Mouse (Mus musculus): ENCODE results near the gene Kif26b. TPM values are rescaled to one million over a fixed set of nuclear protein-coding genes. Genes with fewer than 3 reads are reported as not detected.

Gene Kif26b
- polyA plus RNA-seq, 2 experiments from 2014 or later: 0.04 TPM; not detected in 1

GRCm38 (mm10) chr1:178855974-178856373 lies 327.0 kb downstream of the Kif26b start:
- no peak for ATAC-seq

DNA sequence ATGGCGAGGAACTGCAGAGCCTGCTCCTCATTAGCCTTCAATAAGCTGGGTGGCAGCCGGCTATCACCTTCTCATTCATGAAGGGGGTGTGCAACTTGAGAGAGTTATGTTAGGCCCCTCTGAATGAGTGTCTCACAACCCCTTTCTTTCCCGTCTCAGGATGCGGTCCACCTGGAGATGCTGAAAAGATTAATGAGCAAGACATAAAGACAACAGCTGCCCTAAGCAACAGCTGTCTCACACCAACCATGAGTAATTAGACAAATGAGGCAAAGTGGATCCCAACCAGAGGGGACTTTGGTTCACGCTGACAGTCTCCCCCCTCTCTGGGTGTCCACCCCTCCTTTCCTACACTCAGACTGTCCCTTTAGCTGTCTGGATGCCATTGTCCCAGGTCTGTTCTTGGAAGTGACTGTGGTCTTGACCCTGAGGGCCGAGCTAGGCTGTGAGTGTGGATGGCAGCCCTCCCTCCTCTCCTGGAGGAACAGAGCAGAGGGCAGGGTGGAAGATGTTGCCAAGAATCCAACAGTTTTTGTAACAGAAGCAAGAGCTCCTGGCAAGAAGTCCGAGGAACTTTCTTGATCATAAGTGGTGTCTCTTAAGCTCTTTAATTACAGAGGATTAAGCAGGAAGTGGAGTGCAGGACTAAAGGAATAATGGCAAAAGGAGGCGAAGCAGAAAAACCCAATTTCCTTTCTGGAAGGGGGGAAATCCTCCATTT lies 331.9 kb downstream of the Kif26b start:
- ATAC-seq: no peak

- ATAC-seq: no peak
Observed at GRCm38 (mm10) chr1:178861392-178861762, 332.5 kb downstream of the Kif26b start.

- no peak for ATAC-seq
Observed at GRCm38 (mm10) chr1:178863756-178864155, 334.8 kb downstream of the Kif26b start.

DNA sequence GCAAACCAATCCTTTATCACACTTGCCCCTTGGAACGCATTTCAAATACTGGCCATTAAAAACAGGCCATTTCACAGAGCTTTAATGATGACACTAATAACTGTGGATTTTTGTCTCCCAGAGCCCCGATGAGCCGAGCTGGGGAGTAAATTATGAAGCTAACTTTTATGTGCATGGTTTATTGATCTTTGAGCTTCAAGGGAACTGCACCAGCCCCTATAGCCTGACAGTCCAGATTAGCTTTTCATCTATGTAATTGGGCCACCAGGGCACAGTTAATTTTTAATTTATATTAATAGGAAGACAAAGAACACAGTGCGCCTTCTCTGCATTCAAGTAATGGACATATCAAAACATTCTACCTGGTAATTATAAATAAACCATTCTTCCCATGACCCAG lies 335.4 kb downstream of the Kif26b start:
- ATAC-seq: no peak

DNA sequence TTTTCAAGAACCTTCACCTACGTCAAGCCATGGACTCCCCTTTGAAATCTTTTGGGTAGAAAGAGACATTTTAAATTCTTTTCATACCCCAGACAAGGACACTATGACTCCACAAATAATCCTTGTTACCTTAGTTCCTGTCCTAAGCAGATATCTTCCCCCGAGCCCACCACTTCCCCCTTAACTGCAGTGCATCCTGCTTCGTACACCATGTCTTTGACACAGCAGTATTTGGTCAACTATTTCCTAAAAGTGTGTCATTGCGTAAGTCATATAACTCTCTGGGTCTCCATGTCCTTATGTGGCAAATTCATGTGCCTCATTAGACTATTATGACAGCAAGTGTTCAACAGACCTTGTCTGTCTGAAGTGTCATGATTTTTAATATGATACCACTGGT lies 337.8 kb downstream of the Kif26b start:
- no peak for ATAC-seq

- ATAC-seq: no peak
Observed at GRCm38 (mm10) chr1:178871055-178871454, 342.1 kb downstream of the Kif26b start.

- no peak for ATAC-seq
Observed at GRCm38 (mm10) chr1:178876926-178877325, 348.0 kb downstream of the Kif26b start.

DNA sequence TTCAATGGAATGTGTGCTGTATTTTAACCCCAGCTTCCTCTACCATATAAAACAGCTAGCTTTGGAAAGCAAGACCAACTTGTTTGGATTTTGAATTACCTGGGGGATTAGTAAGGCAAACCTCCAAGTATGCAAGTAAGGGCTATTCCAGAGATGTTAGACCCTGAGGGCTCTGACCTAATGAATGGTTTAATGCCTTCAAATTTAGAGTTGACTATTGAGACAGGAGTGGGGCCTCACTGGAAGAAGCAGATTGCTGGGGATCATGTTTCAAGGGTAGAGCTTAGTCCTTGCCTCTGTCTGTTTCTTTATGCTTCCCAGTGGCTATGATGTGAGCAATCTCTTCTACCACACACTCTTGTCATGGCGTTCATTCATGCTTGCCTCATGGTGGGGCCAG lies 349.8 kb downstream of the Kif26b start:
- no peak for ATAC-seq

DNA sequence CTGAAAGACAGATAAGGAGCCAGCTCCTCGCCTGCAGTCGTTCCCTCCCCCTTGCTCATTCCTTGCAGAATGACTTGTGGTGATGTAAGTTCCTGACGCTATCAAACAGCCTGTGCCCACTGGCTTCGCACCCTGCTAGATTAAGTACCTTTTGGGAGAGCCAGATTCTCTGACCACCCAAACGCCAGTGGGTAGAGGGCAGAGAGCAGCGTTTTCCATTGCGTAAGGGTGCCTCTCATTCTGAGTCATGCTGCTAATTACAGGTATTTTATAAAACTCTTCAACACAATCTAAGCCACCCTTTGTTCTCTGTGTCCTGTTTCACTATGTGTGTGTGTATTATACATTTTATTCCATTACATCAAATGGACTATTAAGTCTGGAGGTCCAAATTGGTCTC lies 352.0 kb downstream of the Kif26b start:
- ATAC-seq: no peak

DNA sequence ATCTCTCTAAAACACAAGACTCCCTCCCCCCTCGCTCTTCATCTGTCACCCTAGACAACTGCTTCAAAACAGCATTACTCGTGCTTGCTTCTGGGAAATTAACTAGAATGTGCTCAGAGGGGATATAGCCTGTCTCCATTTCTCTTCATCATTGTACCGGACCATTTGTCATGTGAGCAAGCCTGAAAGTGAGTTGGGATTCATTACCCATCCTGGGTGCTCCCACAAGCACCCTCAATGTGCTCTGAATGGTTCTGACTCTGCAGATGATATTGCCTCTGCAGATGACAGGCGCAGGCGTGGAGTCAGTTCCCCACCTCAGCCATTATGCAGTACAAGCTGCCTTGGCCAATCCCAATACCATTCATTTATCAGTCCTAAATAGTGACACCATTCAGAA lies 357.7 kb downstream of the Kif26b start:
- ATAC-seq: no peak

- ATAC-seq: no peak
Observed at GRCm38 (mm10) chr1:178892376-178892775, 363.5 kb downstream of the Kif26b start.

DNA sequence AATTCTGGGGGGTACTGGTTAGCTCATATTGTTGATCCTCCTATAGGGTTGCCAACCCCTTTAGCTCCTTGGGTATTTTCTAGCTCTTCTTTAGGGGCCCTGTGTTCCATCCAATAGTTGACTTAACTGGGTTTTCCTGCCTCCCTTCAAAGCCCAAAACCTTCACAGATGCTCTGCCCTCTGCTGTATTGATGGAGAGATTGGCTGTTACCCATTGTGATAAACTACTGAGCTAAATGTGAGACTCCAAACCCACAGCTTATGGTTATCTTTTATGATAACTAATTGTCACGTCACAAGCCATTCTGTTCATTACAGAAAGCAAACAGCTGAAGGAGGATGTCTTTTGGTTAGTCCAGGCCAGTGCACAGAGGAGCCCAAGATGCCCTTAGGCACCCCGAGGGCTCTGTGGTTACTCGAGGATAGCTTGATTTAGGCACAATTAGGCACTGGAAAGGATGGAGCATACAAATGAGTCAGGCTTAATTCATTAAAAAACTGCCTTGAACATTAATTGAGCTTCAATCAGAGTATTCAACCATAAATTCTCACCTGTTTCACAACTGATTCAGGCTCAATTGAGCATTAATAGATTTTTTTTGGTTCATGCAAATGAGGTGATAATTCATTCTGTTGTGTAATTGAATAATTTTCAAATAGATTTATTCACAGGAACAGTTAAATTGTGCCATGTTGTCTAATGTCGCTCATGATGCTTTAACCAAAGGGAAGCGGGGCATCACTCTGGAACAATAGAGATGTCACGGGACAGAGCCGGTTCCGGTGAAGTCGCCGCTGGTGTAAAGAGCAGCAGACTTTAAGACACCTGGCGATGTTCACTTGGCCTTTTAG lies 364.5 kb downstream of the Kif26b start:
- ATAC-seq: no peak

- ATAC-seq: no peak
Observed at GRCm38 (mm10) chr1:178894081-178894401, 365.1 kb downstream of the Kif26b start.

- no peak for ATAC-seq
Observed at GRCm38 (mm10) chr1:178895674-178896073, 366.7 kb downstream of the Kif26b start.

DNA sequence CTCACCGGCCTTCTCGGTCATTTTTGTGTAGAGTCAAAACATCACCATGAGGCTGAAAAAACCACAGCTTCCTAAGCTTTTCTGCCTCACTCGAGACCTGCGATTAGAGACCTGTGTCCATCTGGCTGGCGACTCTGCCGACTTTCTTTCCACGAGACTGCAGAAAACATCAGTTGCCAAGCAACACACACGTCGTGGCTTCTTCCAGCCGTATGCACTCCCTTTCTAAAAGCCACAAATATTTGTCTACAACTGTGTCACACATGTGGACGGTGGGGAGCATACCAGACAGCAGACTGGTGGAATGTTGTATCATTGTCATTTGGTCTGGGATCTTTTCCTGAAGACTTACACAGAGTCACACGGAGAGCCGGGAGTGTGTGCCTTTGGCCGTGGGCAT lies 382.0 kb downstream of the Kif26b start:
- ATAC-seq: no peak

DNA sequence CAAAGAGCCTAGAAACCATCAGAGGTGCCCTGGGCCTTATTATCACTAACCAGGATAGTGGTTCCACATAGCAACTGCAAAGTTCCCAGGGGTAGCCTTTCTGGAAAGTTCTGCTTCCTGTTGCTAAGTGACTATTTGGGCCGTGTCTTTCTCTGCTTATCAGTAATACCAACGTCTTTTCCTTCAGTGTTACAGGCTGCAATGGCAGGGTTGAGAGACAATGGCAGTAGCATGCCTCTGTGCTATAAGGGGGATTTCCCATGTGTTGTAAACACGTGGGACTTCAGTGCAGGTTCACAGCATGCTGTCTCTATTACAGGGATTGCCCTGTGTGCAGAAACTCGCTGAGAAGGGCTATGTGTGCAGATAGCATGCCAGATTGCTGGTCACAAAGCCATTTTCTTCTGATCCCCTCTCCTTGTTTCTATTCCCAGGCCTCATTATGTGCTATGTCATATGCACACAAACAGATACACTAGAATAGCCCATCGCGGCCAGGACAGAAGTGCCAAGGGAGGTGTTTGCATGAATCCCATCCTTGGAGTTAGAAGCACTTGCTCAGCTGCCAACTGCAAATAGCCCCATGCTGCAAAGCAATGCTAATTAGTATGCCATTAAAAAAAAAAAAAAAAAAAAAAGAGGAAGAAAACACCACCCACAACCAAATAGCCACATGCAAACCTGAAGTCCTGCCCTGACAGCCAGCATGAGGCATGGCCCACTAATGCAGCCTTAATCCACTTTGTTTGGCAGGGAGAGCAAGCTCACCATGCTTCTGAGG lies 384.2 kb downstream of the Kif26b start:
- no peak for ATAC-seq

DNA sequence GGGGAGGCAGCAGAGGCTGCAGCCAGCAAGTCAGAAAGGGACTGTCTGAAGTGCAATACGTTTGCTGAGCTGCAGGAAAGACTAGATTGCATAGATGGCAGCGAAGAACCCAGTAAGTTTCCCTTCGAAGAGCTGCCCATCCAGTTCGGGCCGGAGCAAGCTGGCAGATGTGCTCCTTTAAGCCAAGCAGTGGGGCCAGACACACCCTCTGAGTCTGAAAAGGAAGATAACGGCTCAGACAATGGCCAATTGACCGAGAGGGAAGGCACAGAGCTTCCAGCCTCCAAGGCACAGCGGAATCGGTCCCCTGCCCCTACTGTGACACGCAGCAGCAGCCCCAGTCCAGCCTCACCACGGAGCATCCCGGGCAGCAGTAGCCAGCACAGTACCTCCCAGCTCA lies 386.1 kb downstream of the Kif26b start:
- ATAC-seq: no peak

GRCm38 (mm10) chr1:178917194-178917902 lies 388.4 kb downstream of the Kif26b start:
- no peak for ATAC-seq

DNA sequence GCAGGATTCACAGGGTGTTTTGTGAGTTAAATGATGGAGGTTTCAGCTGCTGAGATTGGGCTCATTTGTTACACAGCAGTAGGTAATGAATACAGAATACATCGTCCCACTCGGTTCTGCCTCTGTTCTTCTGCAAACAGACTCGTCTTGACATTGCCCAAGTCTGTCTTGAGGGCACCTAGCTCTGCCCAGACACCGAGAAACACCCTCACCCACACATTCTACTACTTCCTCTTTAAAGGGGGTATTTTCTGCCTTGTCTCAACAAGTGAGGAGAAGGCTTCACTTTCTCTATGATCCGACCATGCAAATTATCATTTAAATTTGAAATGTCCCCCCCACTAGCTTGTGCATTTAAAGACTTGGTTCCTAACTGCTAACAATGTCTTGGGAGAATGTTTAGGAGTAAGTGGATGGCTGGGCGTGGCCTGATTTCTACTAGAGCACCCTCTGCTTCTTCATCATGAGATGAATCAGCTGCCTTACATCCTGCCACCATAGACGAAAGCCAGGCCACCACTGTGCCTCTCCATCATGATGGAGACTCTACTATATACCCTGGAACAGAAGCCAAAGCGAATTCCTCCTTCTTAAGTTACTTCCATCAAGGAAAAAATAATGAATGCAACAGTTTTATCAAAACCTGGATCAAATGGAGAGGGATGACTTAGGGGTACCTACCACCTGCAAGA lies 395.7 kb downstream of the Kif26b start:
- ATAC-seq: no peak

GRCm38 (mm10) chr1:178929531-178929930 lies 400.6 kb downstream of the Kif26b start:
- no peak for ATAC-seq

DNA sequence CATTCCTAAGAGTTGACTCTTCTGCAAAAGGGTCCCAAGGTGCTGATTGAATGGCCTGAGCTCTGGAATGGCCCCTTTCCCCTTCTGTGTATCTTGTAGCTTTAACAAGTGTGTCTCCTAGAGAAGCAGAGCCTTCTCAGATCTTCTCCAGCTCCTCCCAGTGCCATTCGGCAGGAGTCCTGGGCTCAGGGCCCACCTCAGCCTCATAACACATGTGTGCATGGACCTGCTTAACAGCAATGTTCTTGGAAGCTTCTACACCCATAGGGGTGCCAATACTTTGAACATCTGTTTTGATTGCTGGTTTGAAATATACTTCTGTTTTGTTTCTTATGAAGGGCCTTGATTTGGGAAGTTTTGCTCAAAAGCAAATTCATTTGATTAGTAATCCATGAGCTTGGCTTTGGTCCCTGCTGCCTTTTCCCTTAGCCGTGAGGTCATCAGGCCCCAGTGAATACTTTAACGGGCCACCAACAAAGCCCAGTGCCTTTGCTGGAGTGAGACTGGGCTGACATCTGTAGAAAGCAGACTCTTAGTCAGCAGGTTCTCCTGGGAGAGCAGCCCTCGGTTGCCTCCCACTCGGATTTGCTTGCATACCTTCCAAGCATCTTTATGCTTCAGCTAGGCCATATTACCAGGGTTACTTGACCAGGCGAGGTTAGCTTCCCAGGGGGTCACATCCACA lies 405.2 kb downstream of the Kif26b start:
- no peak for ATAC-seq

All from CD4-positive, CD25-positive, alpha-beta regulatory T cell, adult 4 months (primary cell).